Mouse (Mus musculus) limb, embryonic 14.5 days (tissue): ENCODE measurements around the gene Ccl27a. TPM values are rescaled to one million over a fixed set of nuclear protein-coding genes. Genes with fewer than 3 reads are reported as not detected.
"Not testable (repeated sequence)": the region's sequence is repeated elsewhere in the genome, so short reads cannot be mapped to it uniquely, and the experiment has no call there.

ENCODE experiments used
- ATAC-seq: fragments of 200-750 bp; cut with Nextera tagmentation; 2 replicates; pipeline ENCODE4 v1.8.0; 2017; ENCODE audit warnings: low read depth, moderate number of reproducible peaks, moderate TSS enrichment; ENCODE audit not compliant: low FRiP score
- DNase-seq: peaks from one replicate; pipeline ENCODE4 v3.0.0-alpha.2; 2015; ENCODE audit warnings: low spot score
- H3K27ac ChIP-seq: fragments of 300-500 bp; sonication (generic); replicated peaks from 2 replicates; pipeline ENCODE4 v1.5.1; 2014; ENCODE audit warnings: low read depth, mild to moderate bottlenecking, low read length, moderate library complexity, mixed read lengths
- H3K27me3 ChIP-seq: fragments of 300-500 bp; sonication (generic); 2 replicates; pipeline ENCODE4 v1.6.1; 2014; ENCODE audit warnings: low read length, mixed read lengths; ENCODE audit not compliant: control insufficient read depth, insufficient read depth
- H3K36me3 ChIP-seq: fragments of 300-500 bp; sonication (generic); 2 replicates; pipeline ENCODE4 v1.6.1; 2014; ENCODE audit warnings: mild to moderate bottlenecking, low read length, moderate library complexity, mixed read lengths; ENCODE audit not compliant: control insufficient read depth, insufficient read depth
- H3K4me1 ChIP-seq: fragments of 300-500 bp; sonication (generic); 2 replicates; pipeline ENCODE4 v1.6.1; 2014; ENCODE audit warnings: antibody characterized with exemption, low read length, mixed read lengths; ENCODE audit not compliant: control insufficient read depth, insufficient read depth
- H3K4me2 ChIP-seq: fragments of 300-500 bp; sonication (generic); replicated peaks from 2 replicates; pipeline ENCODE4 v1.6.1; 2014; ENCODE audit warnings: low read depth, mild to moderate bottlenecking, low read length, moderate library complexity; ENCODE audit not compliant: severe bottlenecking
- H3K4me3 ChIP-seq: fragments of 300-500 bp; sonication (generic); replicated peaks from 2 replicates; pipeline ENCODE4 v1.5.1; 2014; ENCODE audit warnings: low read length
- H3K9ac ChIP-seq: fragments of 300-500 bp; sonication (generic); 2 replicates; pipeline ENCODE4 v1.6.1; 2014; ENCODE audit warnings: mild to moderate bottlenecking, low read depth, low read length, moderate library complexity; ENCODE audit not compliant: severe bottlenecking
- H3K9me3 ChIP-seq: fragments of 300-500 bp; sonication (generic); 2 replicates; pipeline ENCODE4 v1.6.1; 2016; ENCODE audit warnings: low read length; ENCODE audit not compliant: control insufficient read depth
- POLR2A ChIP-seq: fragments of 200-500 bp; IDR thresholded peaks from 2 replicates; pipeline ENCODE4 v1.8.0; 2012; ENCODE audit warnings: inconsistent platforms, mild to moderate bottlenecking, moderate library complexity, borderline replicate concordance; ENCODE audit not compliant: insufficient read depth, insufficient read length; ENCODE audit errors: extremely low read depth
- WGBS: fragments of 180-500 bp; shearing (Covaris S2); extraction: QIAGEN DNeasy Blood & Tissue Kit; methylation state at CpG from one replicate; pipeline ENCODE4 v1.1.7; 2014; 5-methylcytosine and 5-hydroxymethylcytosine counted together
- polyA plus RNA-seq, 2 experiments: library from polyadenylated mRNA; depleted of rRNA in 1 of 2; stranded (reverse) in 1 of 2; unstranded in 1 of 2; fragments of >200 nt; fragmentation: Nextera tagmentation in 1 of 2; extraction: Ambion mirVana in 1 of 2; gene quantifications; 2 replicates each; pipeline versions ENCODE4 v1.2.1 to v1.2.3; 2012 to 2014

Ccl27a gene
- polyA plus RNA-seq, 2 experiments: 44.9 to 96.6 TPM

- not testable (repeated sequence) for H3K27ac ChIP-seq, H3K9me3 ChIP-seq, ATAC-seq, H3K36me3 ChIP-seq, H3K4me1 ChIP-seq, H3K9ac ChIP-seq, H3K27me3 ChIP-seq, DNase-seq
- 16% methylated on average over 5 of the region's 16 CpGs for WGBS
- H3K4me3 ChIP-seq: peak overlapping the region; percentile 18
- peak overlapping the region; percentile 26; the same call in 1 of the 2 replicates for H3K4me2 ChIP-seq
Observed at GRCm38 (mm10) chr4:41772946-41773345, 1.1 kb downstream of the Ccl27a start.

- ATAC-seq, DNase-seq, H3K4me1 ChIP-seq, H3K9me3 ChIP-seq, H3K27me3 ChIP-seq, H3K4me2 ChIP-seq, H3K4me3 ChIP-seq, H3K9ac ChIP-seq, H3K27ac ChIP-seq: not testable (repeated sequence)
- WGBS: 77% methylated on average over 10 of the region's 10 CpGs
- peaks cover 22% of the 10 kb centered on the region for H3K36me3 ChIP-seq
Observed at GRCm38 (mm10) chr4:41767301-41767700, 6.7 kb downstream of the Ccl27a start.

GRCm38 (mm10) chr4:41763176-41763575, 10.9 kb downstream of the Ccl27a start:
- peaks cover 21% of the 10 kb centered on the region for H3K4me1 ChIP-seq
- H3K9ac ChIP-seq: peak overlapping the region; percentile 68; the same call in 1 of the 2 replicates
- WGBS: 48% methylated on average over 3 of the region's 6 CpGs
- ATAC-seq, DNase-seq, H3K9me3 ChIP-seq, H3K27me3 ChIP-seq: not testable (repeated sequence)
- peak overlapping the region; percentile 93 for H3K27ac ChIP-seq
- H3K4me2 ChIP-seq: peak overlapping the region; percentile 76
- H3K36me3 ChIP-seq: peaks cover 24% of the 10 kb centered on the region
- H3K4me3 ChIP-seq: peak overlapping the region; percentile 66

- 19% methylated on average over 8 of the region's 8 CpGs for WGBS
- peak; percentile 81 for DNase-seq
- H3K9me3 ChIP-seq, H3K27me3 ChIP-seq: not testable (repeated sequence)
- Histone ChIP-seq H3K4me2 (peak overlapping the region; percentile 76), H3K27ac (peak overlapping the region; percentile 93), H3K36me3 (peaks cover 24% of the 10 kb centered on the region), H3K4me1 (peaks cover 21% of the 10 kb centered on the region), H3K9ac (peak overlapping the region; percentile 68), H3K4me3 (peak overlapping the region; percentile 66)
- peak; percentile 80 for ATAC-seq
Observed at GRCm38 (mm10) chr4:41762688-41763114, 11.3 kb downstream of the Ccl27a start.

DNA sequence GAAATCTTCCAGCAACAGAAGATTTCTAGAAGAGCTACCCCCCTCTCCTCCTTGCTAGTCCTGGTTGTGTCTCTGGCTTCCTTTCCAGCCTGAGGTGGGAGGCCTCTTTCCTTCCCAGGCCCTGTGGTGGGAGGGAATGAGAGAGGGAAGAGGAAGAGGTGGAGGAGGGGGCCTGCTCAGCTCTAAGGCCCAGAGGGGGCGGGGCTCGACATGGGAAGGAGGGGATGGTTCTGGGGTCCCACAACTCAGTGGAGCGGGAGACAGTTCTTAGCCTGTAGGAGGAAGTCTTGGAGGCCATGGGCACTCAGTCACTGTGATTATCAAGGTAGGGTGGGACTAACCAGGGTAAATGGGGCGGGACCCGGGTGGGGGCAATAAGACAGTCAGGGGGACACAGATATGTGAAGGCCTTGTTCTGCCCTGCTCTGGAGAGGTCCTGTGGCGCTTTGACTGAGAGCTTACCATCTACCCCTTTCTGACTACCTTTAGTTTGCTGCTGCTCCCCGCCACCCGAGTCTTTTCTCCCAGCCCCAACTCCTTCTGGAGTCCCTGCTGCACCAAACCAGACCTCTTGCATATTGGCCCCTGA, 11.9 kb downstream of the Ccl27a start:
- Histone ChIP-seq H3K4me2 (peak overlapping the region; percentile 76), H3K27ac (peak overlapping the region; percentile 93), H3K4me1 (peaks cover 21% of the 10 kb centered on the region), H3K9ac (peak overlapping the region; percentile 68), H3K27me3 (no peaks in the 10 kb centered on the region), H3K36me3 (peaks cover 26% of the 10 kb centered on the region), H3K9me3 (no peaks in the 10 kb centered on the region), H3K4me3 (peak overlapping the region; percentile 66)
- ATAC-seq (peak; percentile 87), DNase-seq (peak; percentile 88)
- WGBS: 15% methylated on average over 8 of the region's 8 CpGs
- 0 out of 2 replicates have a peak, but pooled peaks have one; percentile 31 for TF ChIP-seq POLR2A

- Histone ChIP-seq H3K36me3 (peaks cover 24% of the 10 kb centered on the region), H3K4me1 (peaks cover 21% of the 10 kb centered on the region), H3K27ac (peak overlapping the region; percentile 93), H3K4me2 (peak overlapping the region; percentile 76), H3K4me3 (peak overlapping the region; percentile 66), H3K27me3 (no peaks in the 10 kb centered on the region), H3K9ac (peak overlapping the region; percentile 68), H3K9me3 (no peaks in the 10 kb centered on the region)
- DNase-seq (peak; percentile 7), ATAC-seq (peak; percentile 7; the same call in 1 of the 2 replicates)
- no peak for TF ChIP-seq POLR2A
Observed at GRCm38 (mm10) chr4:41761680-41762079, 12.4 kb downstream of the Ccl27a start.
